Mouse (Mus musculus) midbrain, embryonic 15.5 days (tissue): ENCODE measurements around the gene Ginm1. TPM values are rescaled to one million over a fixed set of nuclear protein-coding genes. Genes with fewer than 3 reads are reported as not detected.
A peak's percentile ranks its signal among the peaks of the same experiment; 100 is the strongest.

ENCODE experiments used
- ATAC-seq: fragments of 200-750 bp; cut with Nextera tagmentation; replicated peaks from 2 replicates; pipeline ENCODE4 v1.8.0; 2017; ENCODE audit warnings: moderate TSS enrichment
- H3K27ac ChIP-seq: fragments of 300-500 bp; sonication (generic); 2 replicates; pipeline ENCODE4 v1.5.1; 2015; ENCODE audit warnings: mild to moderate bottlenecking, inconsistent platforms
- H3K27me3 ChIP-seq: fragments of 300-500 bp; sonication (generic); replicated peaks from 2 replicates; pipeline ENCODE4 v1.6.1; 2015; ENCODE audit warnings: inconsistent platforms
- H3K36me3 ChIP-seq: fragments of 300-500 bp; sonication (generic); replicated peaks from 2 replicates; pipeline ENCODE4 v1.6.1; 2015; ENCODE audit warnings: inconsistent platforms
- H3K4me1 ChIP-seq: fragments of 300-500 bp; sonication (generic); 2 replicates; pipeline ENCODE4 v1.6.1; 2015; ENCODE audit warnings: inconsistent platforms
- H3K4me2 ChIP-seq: fragments of 300-500 bp; sonication (generic); 2 replicates; pipeline ENCODE4 v1.6.1; 2015; ENCODE audit warnings: inconsistent platforms, mild to moderate bottlenecking, moderate library complexity
- H3K4me3 ChIP-seq: fragments of 300-500 bp; sonication (generic); 2 replicates; pipeline ENCODE4 v1.5.1; 2015; ENCODE audit warnings: mild to moderate bottlenecking, inconsistent platforms
- H3K9ac ChIP-seq: fragments of 300-500 bp; sonication (generic); 2 replicates; pipeline ENCODE4 v1.6.1; 2015; ENCODE audit warnings: mild to moderate bottlenecking, inconsistent platforms
- H3K9me3 ChIP-seq: fragments of 300-500 bp; sonication (generic); 2 replicates; pipeline ENCODE4 v1.6.1; 2016; ENCODE audit warnings: inconsistent platforms
- WGBS: fragments of 180-500 bp; shearing (Covaris S2); methylation state at CpG from one replicate; pipeline ENCODE4 v1.1.7; 2015; ENCODE audit warnings: mixed read lengths; 5-methylcytosine and 5-hydroxymethylcytosine counted together
- polyA plus RNA-seq: library from polyadenylated mRNA; unstranded; fragments of >200 nt; fragmentation: Nextera tagmentation; extraction: Ambion mirVana; gene quantifications from 2 replicates; pipeline ENCODE4 v1.2.1, GENCODE M21; 2015

Ginm1 gene
- 44.4 and 48.4 TPM in 2 replicates for polyA plus RNA-seq

DNA sequence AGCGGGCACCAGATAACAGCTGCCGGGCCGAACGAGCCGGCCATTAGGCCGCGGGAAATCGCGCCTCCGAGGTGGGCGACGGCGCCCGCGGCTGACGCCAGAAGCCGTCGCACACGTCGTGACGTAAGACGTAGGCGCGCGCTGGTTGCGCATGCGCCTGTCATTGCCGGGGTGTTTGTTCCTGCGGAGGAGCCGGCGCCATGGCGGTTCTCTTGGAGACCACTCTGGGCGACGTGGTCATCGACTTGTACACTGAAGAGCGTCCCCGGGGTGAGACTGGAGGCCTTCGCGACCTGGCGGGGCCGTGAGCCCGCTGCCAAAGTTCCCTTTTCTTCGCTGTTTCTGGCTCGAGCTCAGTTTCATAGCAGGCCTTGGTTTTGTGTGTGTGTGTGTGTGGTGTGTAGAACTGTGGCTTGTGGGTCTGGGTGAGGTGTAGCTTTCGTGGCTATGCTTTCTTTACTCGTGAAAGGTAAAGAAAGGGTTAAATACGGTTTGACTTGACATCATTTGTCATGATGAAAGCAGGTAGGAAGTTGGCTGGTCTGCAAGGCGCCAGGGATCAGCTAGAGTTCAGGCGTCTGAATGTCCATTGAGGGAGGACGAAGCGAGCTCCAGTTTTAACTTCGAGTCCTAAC, at the start of gene Ginm1, which contains the start of gene Ppil4:
Ginm1 (minus strand) TSS at position 74 of the 635 bp plus-strand sequence.
Ppil4 (plus strand) TSS at position 141 of the 635 bp plus-strand sequence.
- Histone ChIP-seq H3K36me3 (peaks cover 12% of the 10 kb centered on the region; the same call in 1 of the 2 replicates), H3K4me2 (peak within 1 kb of the TSS; percentile 64), H3K27me3 (no peaks in the 10 kb centered on the region), H3K9ac (peak within 1 kb of the TSS; percentile 73), H3K9me3 (no peaks in the 10 kb centered on the region), H3K4me3 (peak within 1 kb of the TSS; percentile 67), H3K4me1 (peaks cover 28% of the 10 kb centered on the region), H3K27ac (peak within 1 kb of the TSS; percentile 76)
- peak; percentile 95 for ATAC-seq
- under 1% methylated on average over 52 of the region's 52 CpGs for WGBS

DNA sequence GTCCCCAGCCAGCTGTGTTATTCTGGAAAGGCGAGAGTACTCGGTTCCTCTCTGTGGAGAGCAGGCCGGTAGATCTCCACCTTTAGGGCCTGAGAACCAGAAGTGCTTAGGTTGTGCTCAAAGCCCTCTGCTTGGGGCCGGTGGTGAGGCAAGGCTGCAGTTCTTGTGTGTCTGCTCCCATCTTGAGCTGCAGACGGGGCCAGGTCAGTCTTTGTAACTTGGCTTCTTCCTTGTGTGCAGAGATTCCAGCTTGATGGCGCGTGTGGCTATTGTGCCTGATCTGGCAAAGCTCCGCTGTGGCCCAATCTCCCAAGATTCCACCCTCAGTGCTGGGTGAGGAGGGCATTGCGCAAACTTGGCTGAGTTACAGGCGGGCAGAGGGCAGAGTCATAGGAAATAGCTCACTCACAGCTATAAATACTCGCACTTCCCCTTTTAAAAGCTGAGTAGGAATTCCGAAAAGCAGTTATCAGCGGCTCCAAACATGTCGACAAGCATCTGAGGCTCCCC, 49.0 kb upstream of the Ginm1 start:
- 74% methylated on average over 14 of the region's 14 CpGs for WGBS
- ATAC-seq = no peak
- no peak overlapping the region for H3K4me3 ChIP-seq
- no peaks in the 10 kb centered on the region for H3K4me1 ChIP-seq
- no peak overlapping the region for H3K27ac ChIP-seq
- H3K27me3 ChIP-seq = no peaks in the 10 kb centered on the region
- H3K9ac ChIP-seq = no peak overlapping the region
- no peak overlapping the region for H3K4me2 ChIP-seq
- no peaks in the 10 kb centered on the region for H3K9me3 ChIP-seq
- H3K36me3 ChIP-seq = no peaks in the 10 kb centered on the region

DNA sequence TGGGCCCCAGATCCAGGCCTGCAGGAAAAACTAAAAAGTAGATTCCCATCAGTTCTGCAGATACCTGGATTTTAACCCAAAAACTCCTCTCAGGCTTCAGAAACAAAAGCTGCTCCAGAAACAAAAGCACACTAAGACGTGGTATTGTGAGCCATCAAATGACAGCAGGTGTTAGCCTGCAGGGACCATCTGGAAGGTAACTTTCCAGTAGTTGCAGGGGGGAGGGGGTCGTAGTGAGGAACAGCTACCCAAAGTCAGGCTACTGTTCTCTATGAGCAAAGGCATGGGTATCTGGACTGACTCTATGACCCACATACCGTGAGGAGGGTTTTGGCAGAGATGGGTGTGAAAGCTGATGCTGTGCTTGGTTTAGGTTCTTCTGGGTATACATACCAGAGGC, 48.2 kb upstream of the Ginm1 start:
- WGBS = 68% methylated on average over 3 of the region's 3 CpGs
- no peak overlapping the region for H3K27ac ChIP-seq
- H3K9me3 ChIP-seq = no peaks in the 10 kb centered on the region
- no peaks in the 10 kb centered on the region for H3K36me3 ChIP-seq
- H3K27me3 ChIP-seq = no peaks in the 10 kb centered on the region
- no peak overlapping the region for H3K9ac ChIP-seq
- ATAC-seq = no peak
- no peak overlapping the region for H3K4me2 ChIP-seq
- no peaks in the 10 kb centered on the region for H3K4me1 ChIP-seq
- no peak overlapping the region for H3K4me3 ChIP-seq

DNA sequence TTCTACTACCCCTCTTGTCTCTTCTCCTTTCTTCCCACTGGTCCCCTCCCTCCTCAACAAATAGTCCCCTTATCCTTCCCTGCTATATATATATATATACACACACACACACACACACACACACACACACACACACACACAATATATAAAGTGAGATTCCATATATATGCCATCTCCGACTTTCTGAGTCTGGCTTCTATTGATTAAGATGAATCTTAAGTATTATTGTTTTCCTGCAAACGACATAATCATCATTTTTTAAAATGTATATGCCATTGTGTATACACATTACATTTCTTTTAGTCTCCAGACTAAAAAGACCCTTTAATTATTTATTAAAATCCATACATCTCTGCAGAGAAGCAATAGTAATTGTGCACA, 47.7 kb upstream of the Ginm1 start:
- no peak overlapping the region for H3K9ac ChIP-seq
- WGBS = 85% methylated on average over 2 of the region's 2 CpGs
- no peak overlapping the region for H3K4me3 ChIP-seq
- H3K27ac ChIP-seq = no peak overlapping the region
- H3K27me3 ChIP-seq = no peaks in the 10 kb centered on the region
- H3K4me2 ChIP-seq = no peak overlapping the region
- H3K9me3 ChIP-seq = no peaks in the 10 kb centered on the region
- H3K4me1 ChIP-seq = no peaks in the 10 kb centered on the region
- ATAC-seq = no peak
- no peaks in the 10 kb centered on the region for H3K36me3 ChIP-seq

DNA sequence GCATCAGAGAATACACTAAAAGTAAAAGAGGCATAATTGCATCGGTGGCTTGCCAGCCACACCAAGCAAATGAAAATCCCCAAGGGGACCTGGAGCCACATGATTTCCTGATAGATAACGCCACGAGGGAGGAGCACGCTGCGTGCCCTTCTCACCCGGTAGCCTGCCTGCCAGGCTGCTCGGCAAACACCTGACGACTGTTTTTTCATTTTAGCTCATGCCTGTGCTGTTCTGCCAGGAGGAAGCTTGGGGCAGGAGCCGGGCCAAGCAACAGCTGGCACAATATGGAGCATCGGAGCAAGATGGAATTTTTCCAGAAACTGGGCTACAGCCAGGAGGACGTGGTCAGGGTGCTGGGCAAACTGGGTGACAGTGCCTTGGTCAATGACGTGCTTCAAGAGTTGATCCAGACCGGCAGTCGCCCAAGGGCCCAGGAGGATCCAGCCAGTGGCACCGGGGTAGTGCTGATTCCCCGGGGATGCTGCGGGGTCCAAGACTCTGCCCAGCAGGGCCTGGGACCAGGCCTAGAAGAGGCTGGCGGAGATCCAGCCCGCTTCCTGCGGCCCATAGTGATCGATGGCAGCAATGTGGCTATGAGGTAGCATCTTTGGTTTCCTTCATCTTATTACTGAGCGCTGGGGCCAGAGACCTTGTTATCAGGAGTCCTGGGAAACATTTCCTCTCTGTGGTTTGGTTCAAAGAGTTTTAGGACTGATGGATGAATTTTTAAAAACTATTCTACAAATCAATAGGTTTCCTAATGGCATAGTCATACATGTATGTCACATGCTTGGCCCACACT, 47.1 kb upstream of the Ginm1 start:
- H3K27me3 ChIP-seq = no peaks in the 10 kb centered on the region
- H3K36me3 ChIP-seq = no peaks in the 10 kb centered on the region
- H3K9ac ChIP-seq = no peak overlapping the region
- H3K4me1 ChIP-seq = no peaks in the 10 kb centered on the region
- H3K4me3 ChIP-seq = no peak overlapping the region
- WGBS = 86% methylated on average over 22 of the region's 22 CpGs
- ATAC-seq = no peak
- H3K4me2 ChIP-seq = no peak overlapping the region
- no peaks in the 10 kb centered on the region for H3K9me3 ChIP-seq
- H3K27ac ChIP-seq = no peak overlapping the region

DNA sequence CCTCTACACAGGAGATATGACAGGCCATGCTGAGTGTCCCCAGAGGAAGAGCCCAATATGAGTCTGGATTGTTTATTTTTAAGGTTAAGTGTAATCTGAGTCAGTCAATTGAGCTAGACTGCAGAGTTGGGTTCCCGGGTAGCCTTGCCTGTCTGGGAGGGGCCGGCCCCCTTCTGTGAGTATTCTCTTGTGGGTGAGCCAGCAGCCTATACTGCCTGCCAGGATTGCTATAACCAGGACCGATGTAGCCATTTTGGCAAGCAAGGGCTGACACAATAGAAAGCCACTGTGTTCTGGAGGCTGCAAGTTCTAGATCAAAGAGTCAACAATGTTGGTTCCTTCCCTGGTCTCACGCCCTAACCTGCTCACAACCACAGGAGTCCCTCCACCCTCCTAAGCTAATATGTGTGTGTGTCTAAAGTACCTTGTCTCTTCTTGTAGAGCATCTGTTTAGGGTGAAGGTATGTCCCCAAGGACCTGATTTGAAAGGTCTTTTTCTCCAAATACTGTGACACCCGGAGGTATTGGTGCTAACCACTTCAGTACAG, 46.3 kb upstream of the Ginm1 start:
- Histone ChIP-seq H3K4me1 (no peaks in the 10 kb centered on the region), H3K36me3 (no peaks in the 10 kb centered on the region), H3K27ac (no peak overlapping the region), H3K9me3 (no peaks in the 10 kb centered on the region), H3K4me2 (no peak overlapping the region), H3K4me3 (no peak overlapping the region), H3K9ac (no peak overlapping the region), H3K27me3 (no peaks in the 10 kb centered on the region)
- no peak for ATAC-seq
- WGBS = 88% methylated on average over 5 of the region's 5 CpGs

DNA sequence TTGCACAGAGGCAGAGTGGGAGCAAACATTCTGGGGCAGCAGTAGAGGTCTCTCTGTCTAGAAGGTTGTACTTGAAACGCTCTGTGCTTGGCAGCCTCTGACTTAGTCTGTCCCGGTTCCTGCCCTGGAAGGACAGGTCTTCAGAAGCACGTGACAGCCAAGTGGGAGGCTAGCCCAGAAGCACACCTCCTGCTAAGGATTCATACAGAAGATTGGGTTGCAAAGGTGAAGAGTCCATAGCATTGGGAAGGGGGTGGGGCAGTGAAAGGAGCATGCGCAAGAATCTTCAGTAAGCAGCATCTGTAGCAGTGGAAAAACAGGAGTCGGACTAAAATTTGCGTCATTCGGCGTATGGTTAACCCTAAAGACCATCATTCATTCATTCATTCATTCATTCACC, 45.4 kb upstream of the Ginm1 start:
- H3K36me3 ChIP-seq = no peaks in the 10 kb centered on the region
- no peaks in the 10 kb centered on the region for H3K27me3 ChIP-seq
- H3K9ac ChIP-seq = no peak overlapping the region
- no peak overlapping the region for H3K27ac ChIP-seq
- no peaks in the 10 kb centered on the region for H3K4me1 ChIP-seq
- H3K4me2 ChIP-seq = no peak overlapping the region
- 94% methylated on average over 8 of the region's 8 CpGs for WGBS
- no peak overlapping the region for H3K4me3 ChIP-seq
- ATAC-seq = no peak
- no peaks in the 10 kb centered on the region for H3K9me3 ChIP-seq

DNA sequence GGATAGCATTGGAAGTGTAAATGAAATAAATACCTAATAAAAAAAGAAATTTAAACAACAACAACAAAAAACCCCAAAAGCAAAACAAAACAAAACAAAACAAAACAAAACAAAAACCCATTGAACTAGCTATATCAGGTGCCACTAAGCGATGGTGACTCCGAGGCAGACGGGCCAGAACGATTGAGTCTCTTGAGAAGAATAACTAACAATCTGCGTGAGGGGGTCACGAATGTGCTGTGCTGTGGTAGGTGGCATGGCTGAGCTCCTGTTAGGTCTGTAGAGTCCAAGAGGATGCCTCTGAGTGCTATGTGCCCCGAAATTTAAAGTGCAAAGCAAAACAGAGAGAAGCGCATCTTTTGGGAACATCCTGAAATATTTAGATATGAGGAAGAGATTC, 44.8 kb upstream of the Ginm1 start:
- H3K4me3 ChIP-seq = no peak overlapping the region
- no peak overlapping the region for H3K27ac ChIP-seq
- no peaks in the 10 kb centered on the region for H3K4me1 ChIP-seq
- no peak overlapping the region for H3K4me2 ChIP-seq
- no peaks in the 10 kb centered on the region for H3K9me3 ChIP-seq
- no peak overlapping the region for H3K9ac ChIP-seq
- ATAC-seq = no peak
- WGBS = 89% methylated on average over 8 of the region's 8 CpGs
- H3K27me3 ChIP-seq = no peaks in the 10 kb centered on the region
- no peaks in the 10 kb centered on the region for H3K36me3 ChIP-seq

DNA sequence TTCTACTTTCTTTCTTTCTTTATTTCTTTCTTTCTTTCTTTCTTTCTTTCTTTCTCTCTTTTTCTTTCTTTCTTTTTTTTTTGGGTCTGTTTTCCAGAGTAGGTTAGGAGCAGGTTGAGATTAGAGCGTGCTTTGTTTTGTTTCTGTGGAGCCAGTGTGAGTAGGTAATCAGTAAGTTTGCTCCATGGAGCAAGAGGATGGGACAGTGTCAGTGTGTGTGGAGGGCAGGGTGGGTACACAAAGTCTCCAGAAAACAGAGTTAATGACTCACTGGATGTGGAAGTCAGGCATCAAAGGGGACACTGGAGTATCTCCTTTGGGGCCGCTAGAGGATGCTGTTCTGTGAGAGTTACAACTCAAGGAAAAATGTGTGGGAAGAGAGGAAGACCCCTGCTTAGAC, 44.3 kb upstream of the Ginm1 start:
- H3K4me2 ChIP-seq = no peak overlapping the region

DNA sequence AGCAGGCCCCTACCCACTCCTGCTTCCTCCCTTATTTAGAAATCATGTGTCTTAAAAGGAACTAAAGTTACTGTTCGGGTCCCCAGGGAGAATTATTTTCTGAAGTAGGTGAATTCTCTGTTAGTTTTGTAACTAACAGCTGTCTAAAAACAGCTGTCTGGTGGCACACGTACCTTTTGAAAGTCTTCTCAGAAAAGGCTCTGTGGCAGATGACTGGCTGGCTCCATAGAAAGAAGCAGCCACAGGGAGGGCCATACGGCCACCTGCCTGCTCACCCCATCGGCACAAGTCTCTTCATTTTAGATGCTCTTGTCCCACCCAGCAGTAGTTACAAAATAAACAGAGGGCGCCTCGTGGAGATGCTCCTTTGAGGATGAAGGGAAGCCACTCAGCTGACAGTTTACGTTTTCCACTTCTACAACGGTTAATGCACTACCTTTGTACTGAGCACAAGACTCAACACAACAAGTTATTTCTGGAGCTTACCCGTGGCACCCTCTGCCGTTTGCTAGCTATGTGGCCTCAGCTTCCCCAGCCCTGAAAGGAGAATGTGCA, 42.1 kb upstream of the Ginm1 start:
- no peak overlapping the region for H3K27ac ChIP-seq
- no peaks in the 10 kb centered on the region for H3K9me3 ChIP-seq
- ATAC-seq = no peak
- no peaks in the 10 kb centered on the region for H3K4me1 ChIP-seq
- 76% methylated on average over 10 of the region's 10 CpGs for WGBS
- no peak overlapping the region for H3K4me2 ChIP-seq
- no peaks in the 10 kb centered on the region for H3K27me3 ChIP-seq
- H3K36me3 ChIP-seq = no peaks in the 10 kb centered on the region
- no peak overlapping the region for H3K9ac ChIP-seq
- no peak overlapping the region for H3K4me3 ChIP-seq

More for the DNA sequence above, 44.3 kb upstream of the Ginm1 start:
- H3K4me1 ChIP-seq = no peaks in the 10 kb centered on the region
- no peak overlapping the region for H3K27ac ChIP-seq
- ATAC-seq = no peak
- H3K9me3 ChIP-seq = no peaks in the 10 kb centered on the region
- no peak overlapping the region for H3K9ac ChIP-seq
- no peaks in the 10 kb centered on the region for H3K36me3 ChIP-seq
- H3K4me3 ChIP-seq = no peak overlapping the region
- WGBS = 75% methylated on average over 2 of the region's 2 CpGs
- H3K27me3 ChIP-seq = no peaks in the 10 kb centered on the region

DNA sequence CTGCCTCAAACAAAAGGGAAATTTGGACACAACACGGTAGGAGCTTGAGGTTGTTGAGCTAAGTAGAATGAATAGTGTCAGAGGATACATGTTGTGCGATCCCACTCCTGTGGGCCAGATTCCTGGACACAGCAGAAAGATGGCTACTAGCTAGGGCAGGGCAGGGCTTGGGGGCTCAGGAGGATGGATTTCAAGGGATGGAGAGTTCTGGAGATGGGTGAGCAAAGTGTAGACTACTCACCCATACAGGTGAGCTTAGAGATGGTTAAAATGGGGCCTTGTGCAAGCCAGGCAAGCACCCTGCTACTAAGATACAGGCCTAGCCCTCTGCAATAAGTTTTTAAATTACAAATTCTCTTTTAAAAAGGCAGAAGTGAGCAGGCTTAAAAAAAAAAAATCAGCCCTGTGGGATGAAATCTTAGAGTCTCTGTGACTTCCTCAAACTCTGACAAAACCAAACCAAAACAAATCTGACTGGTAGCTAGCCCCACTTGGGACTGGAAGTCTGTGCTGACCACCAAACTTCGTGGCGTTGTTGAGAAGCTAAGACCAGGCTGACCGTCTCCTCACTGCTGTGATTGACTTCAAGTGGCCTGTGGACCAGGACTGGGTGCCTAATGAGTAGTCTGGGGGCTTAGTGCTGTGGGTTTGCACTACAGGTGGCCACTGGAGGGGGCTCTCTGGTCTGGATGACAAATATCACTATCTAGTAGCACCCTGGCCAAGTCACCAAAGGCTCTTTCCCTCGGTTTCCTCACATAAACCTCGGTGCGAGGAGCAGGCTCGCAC, 40.9 kb upstream of the Ginm1 start:
- Histone ChIP-seq H3K4me1 (no peaks in the 10 kb centered on the region), H3K9me3 (no peaks in the 10 kb centered on the region), H3K9ac (no peak overlapping the region), H3K4me2 (no peak overlapping the region), H3K4me3 (no peak overlapping the region), H3K27ac (no peak overlapping the region), H3K27me3 (no peaks in the 10 kb centered on the region), H3K36me3 (no peaks in the 10 kb centered on the region)
- 83% methylated on average over 9 of the region's 9 CpGs for WGBS
- ATAC-seq = no peak
